Mouse (Mus musculus): ENCODE results near the gene Srprb.

- TF ChIP-seq FLI1 (IDR thresholded peaks at IDR 0.05; ENCODE audit: low read length) (no peak), GATA1 (IDR thresholded peaks at IDR 0.05; ENCODE audit: borderline replicate concordance, low read length) (no peak)
Observed at GRCm38 (mm10) chr9:103213631-103214030, 11.7 kb upstream of the Srprb start.
